Mouse (Mus musculus) small intestine, adult 2 months (tissue): ENCODE measurements around the gene Kbtbd8. TPM values are rescaled to one million over a fixed set of nuclear protein-coding genes. Genes with fewer than 3 reads are reported as not detected.

Source experiments
- H3K27ac ChIP-seq: fragments of 200-500 bp; 2 replicates; pipeline ENCODE4 v1.5.1; 2012; ENCODE audit warnings: low read depth, low read length, control low read depth, inconsistent platforms; ENCODE audit not compliant: insufficient read depth
- H3K27me3 ChIP-seq: fragments of 200-500 bp; 2 replicates; pipeline ENCODE4 v1.6.1; 2012; ENCODE audit warnings: mild to moderate bottlenecking, moderate library complexity, low read length, inconsistent platforms; ENCODE audit not compliant: control insufficient read depth, insufficient read depth
- H3K36me3 ChIP-seq: fragments of 200-500 bp; 2 replicates; pipeline ENCODE4 v1.6.1; 2012; ENCODE audit warnings: mild to moderate bottlenecking, low read length, control low read depth, inconsistent platforms; ENCODE audit not compliant: control insufficient read depth, insufficient read depth
- H3K4me1 ChIP-seq: fragments of 200-500 bp; 2 replicates; pipeline ENCODE4 v1.6.1; 2012; ENCODE audit warnings: low read length, inconsistent platforms, mixed read lengths; ENCODE audit not compliant: control insufficient read depth, insufficient read depth, insufficient read length
- H3K4me3 ChIP-seq: fragments of 200-500 bp; 2 replicates; pipeline ENCODE4 v1.5.1; 2012; ENCODE audit warnings: low read depth, mild to moderate bottlenecking, control low read depth, inconsistent platforms, low read length, moderate library complexity
- CTCF ChIP-seq: fragments of 200-500 bp; IDR thresholded peaks from 2 replicates; pipeline ENCODE4 v1.5.1; 2012; ENCODE audit warnings: low read depth, mild to moderate bottlenecking, control low read depth, inconsistent platforms, low read length, moderate library complexity, mixed read lengths; ENCODE audit not compliant: insufficient replicate concordance, insufficient read length; ENCODE audit errors: extremely low read depth
- POLR2A ChIP-seq: fragments of 200-500 bp; IDR thresholded peaks from 2 replicates; pipeline ENCODE4 v1.6.1; 2012; ENCODE audit warnings: low read depth, mild to moderate bottlenecking, control low read depth, inconsistent platforms, low read length, moderate library complexity
- WGBS: fragments of 180-500 bp; shearing (Covaris S2); methylation state at CpG from one replicate; pipeline ENCODE4 v1.1.7; 2018; 5-methylcytosine and 5-hydroxymethylcytosine counted together
- polyA plus RNA-seq: library from polyadenylated mRNA; depleted of rRNA; stranded (reverse); fragments of >200 nt; gene quantifications from 2 replicates; pipeline ENCODE4 v1.2.3, GENCODE M21; 2012; rRNA removed

Gene Kbtbd8
- polyA plus RNA-seq, 1 experiment, result 0.04 TPM

DNA sequence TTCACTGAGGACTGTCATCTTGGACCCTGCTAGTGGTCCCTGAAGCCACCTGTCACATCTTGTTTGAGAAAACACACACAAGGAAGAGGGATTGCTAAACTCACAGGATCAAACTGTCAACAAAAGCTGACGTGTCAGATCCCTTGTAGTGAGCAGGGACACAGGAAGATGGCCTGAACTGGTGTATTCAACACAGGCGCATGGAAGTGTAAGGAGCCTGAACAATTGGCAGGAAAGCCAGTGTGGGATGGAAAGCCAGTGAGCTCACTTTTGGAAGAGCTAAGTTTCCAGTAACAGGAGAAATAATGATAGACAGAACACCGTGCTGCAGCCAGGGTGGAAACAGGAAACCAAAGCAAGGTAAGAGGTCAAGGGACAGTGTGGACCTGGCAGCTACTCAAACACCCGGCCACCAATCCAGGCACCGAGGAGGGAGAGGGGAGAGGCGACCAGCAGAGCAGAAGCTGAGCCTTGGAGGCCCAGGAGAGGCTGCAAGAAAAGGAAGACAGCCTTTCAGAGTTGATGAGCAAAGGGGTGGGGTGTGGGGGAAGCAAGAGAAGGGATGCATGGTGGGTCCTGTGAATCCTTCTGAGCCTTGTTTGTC is 33.0 kb downstream of the Kbtbd8 start:
- TF ChIP-seq CTCF (no peak), POLR2A (no peak)
- Histone ChIP-seq H3K4me1 (no peaks in the 10 kb centered on the region), H3K4me3 (no peak overlapping the region), H3K27me3 (no peaks in the 10 kb centered on the region), H3K27ac (no peak overlapping the region), H3K36me3 (no peaks in the 10 kb centered on the region)
- WGBS, result 29% methylated on average over 6 of the region's 6 CpGs

DNA sequence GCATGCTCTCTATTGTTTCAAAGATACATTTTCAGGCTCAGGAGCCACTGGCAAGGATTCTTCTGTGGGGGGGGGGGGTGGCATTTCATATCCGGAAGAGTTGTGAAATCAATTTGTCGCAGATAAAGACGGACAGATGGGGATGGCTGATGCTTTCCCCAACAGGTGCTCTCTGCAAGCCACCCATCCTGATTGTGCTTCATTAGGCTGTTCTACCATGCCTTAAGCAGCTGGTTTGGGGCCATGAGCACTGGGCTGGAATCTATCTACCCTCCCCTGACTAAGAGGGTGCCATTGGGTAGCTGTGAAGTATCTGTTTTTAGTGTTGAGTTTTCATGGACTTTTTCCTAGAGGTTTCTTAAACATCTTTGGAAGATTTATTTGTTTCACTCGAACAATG is 33.8 kb downstream of the Kbtbd8 start:
- Histone ChIP-seq H3K4me3 (no peak overlapping the region), H3K27me3 (no peaks in the 10 kb centered on the region), H3K4me1 (no peaks in the 10 kb centered on the region), H3K27ac (no peak overlapping the region), H3K36me3 (no peaks in the 10 kb centered on the region)
- 82% methylated on average over 4 of the region's 4 CpGs for WGBS
- TF ChIP-seq POLR2A, result no peak
- no peak for TF ChIP-seq CTCF

DNA sequence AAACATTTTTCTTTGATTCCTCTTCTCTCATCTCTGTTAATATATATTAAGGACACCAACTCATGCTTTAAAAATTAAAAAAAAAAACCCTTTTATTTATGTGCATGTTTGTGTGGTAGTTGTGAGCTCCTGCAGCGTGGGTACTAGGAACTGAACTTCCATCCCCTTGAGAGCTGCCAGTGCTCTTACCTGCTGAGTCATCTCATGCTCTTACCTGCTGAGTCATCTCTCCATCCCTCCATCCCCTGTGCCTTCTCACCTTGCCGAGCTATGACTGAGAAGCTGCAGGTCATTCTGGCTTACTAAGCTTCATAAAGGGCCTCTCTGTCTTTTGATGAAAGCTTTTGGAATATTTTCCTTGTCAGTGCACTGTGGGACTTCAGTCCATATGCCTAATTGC is 34.5 kb downstream of the Kbtbd8 start:
- WGBS, result 46% methylated on average over 2 of the region's 2 CpGs
- no peaks in the 10 kb centered on the region for H3K27me3 ChIP-seq
- H3K27ac ChIP-seq, result no peak overlapping the region
- no peaks in the 10 kb centered on the region for H3K4me1 ChIP-seq
- TF ChIP-seq POLR2A (no peak), CTCF (no peak)
- no peak overlapping the region for H3K4me3 ChIP-seq
- H3K36me3 ChIP-seq, result no peaks in the 10 kb centered on the region

DNA sequence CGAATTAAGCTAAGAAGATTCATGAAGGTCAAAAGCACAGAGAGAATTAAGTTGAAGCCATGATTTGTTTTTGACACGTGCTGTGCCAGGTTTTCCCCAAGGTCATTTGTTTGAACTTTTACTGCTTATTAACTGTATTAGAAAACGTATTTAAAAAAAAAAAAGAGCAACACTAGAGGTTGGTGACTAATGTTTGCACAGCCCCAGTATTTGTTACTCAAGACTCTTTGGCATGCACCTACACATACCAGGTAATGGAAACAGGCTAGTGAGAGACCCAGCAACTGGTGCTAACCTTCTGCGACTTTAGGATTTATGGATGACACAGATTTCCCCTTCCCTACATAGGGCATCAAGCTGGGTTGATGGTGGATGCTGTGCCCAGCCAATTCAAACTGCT is 46.9 kb downstream of the Kbtbd8 start:
- H3K27me3 ChIP-seq, result no peaks in the 10 kb centered on the region
- TF ChIP-seq CTCF, result no peak
- TF ChIP-seq POLR2A, result no peak
- H3K4me3 ChIP-seq, result no peak overlapping the region
- no peaks in the 10 kb centered on the region for H3K4me1 ChIP-seq
- WGBS, result 32% methylated on average over 4 of the region's 4 CpGs
- no peak overlapping the region for H3K27ac ChIP-seq
- no peaks in the 10 kb centered on the region for H3K36me3 ChIP-seq

DNA sequence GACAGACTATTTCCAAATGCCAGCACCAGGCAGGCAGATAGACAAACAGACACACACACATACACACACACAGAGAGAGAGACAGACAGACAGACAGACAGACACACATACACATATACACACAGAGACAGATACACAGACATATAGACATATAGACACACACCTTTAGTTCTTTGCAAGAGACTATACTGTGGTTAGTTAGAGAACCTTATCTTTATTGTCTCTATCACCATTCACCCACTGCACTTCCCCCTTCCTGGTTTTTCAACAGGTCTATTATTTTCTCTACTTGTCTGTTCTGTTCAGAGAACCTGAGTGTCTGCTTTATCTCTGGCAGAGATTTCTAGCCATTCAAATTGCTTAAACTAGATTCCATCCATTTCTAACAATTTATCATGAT is 48.6 kb downstream of the Kbtbd8 start:
- no peak for TF ChIP-seq CTCF
- TF ChIP-seq POLR2A, result no peak
- Histone ChIP-seq H3K27ac (no peak overlapping the region), H3K4me1 (no peaks in the 10 kb centered on the region), H3K4me3 (no peak overlapping the region), H3K27me3 (no peaks in the 10 kb centered on the region), H3K36me3 (no peaks in the 10 kb centered on the region)

DNA sequence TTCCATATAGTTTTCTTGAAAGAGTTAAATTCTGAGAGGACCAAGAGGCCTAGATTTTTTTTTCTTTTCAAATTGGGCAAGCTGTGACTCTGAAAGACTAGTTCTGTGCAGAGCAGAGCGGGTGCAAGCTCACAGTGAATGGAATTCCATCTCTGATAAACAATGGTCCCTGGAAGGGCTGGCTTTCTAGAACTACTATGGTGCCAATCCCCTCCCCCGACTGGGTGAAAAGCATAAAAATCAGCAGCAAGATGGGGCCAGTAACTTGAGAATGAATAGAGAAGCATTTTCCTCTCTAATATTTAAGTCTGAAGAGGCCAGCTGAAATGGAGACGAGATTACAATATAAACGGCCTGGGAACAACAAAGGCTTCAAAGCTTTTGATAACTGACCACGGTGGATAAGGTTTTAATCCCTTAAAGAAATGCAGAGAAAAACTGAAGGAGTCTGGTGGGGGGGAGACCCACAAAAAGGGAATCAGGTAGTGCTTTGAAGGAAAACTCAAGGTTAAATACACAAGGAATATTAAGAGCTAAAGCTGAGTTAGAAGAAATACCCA is 50.7 kb downstream of the Kbtbd8 start:
- Histone ChIP-seq H3K27me3 (no peaks in the 10 kb centered on the region), H3K27ac (no peak overlapping the region), H3K36me3 (no peaks in the 10 kb centered on the region), H3K4me1 (no peaks in the 10 kb centered on the region), H3K4me3 (no peak overlapping the region)
- TF ChIP-seq CTCF, result no peak
- no peak for TF ChIP-seq POLR2A
- 43% methylated on average over 5 of the region's 5 CpGs for WGBS

DNA sequence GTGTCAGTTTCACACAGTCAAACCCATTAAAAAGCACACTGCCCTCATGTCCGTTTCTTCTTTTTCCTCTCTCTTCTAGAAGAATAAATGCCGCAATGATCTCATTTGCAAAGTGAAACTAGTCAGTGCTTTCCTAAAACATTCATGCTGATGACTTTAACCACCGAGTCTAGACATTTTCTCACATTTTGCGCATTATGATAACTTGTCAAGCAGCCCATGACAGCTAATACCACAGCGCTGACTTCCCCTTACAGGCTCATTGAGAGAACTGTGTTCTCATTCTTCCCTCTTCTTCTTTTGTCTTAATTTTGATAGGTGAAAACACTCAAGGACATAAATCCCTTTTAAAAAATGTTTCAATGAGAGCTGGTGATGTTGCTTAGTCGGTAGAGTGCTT is 52.4 kb downstream of the Kbtbd8 start:
- 73% methylated on average over 6 of the region's 6 CpGs for WGBS
- H3K4me1 ChIP-seq, result no peaks in the 10 kb centered on the region
- TF ChIP-seq CTCF (no peak), POLR2A (no peak)
- H3K27me3 ChIP-seq, result no peaks in the 10 kb centered on the region
- H3K27ac ChIP-seq, result no peak overlapping the region
- H3K36me3 ChIP-seq, result no peaks in the 10 kb centered on the region
- no peak overlapping the region for H3K4me3 ChIP-seq

DNA sequence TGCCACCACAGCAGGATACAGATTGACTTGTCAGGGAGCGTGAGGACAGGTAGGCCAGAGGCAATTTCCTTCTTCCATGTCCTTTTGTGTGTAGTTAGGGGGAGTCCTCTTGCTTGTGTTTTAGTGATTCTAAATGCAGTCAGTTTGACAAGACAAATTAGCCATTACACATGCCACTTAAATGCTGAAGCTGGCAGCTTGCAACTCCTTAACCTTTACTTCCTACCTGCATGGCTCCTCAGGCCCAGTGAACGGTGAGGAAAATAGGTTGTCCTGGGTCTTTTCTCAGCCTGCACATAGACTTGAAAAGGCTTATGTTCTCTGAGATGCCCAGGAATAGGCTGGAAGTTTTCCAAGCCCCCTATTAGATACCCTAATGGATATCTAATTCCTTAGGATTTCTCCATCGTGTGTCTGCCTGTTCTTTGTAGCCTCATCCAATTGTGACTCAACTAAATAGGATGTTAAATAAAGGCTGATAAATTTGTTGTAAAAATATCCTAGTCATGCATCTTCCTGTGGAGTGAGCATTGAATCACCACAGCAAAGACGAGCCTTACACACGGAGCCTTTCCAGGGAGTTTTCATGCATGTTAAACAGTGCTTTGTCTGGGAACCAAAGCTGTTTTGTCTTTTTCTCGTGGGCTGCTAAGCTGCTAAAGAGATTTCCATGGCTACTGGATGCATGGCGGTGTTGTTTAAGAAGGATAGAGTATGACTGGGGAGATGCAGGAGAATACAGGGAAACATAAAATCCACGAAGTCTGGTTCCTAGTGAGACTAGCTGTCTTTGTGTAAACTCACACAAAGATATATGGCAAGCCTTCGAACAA is 57.5 kb downstream of the Kbtbd8 start:
- no peak overlapping the region for H3K27ac ChIP-seq
- H3K4me3 ChIP-seq, result no peak overlapping the region
- 78% methylated on average over 9 of the region's 9 CpGs for WGBS
- TF ChIP-seq POLR2A, result no peak
- no peak for TF ChIP-seq CTCF
- H3K27me3 ChIP-seq, result no peaks in the 10 kb centered on the region
- H3K4me1 ChIP-seq, result no peaks in the 10 kb centered on the region
- no peaks in the 10 kb centered on the region for H3K36me3 ChIP-seq

Other genes starting within 250 kb of the Kbtbd8 start
- gene Gm10234, start 204.9 kb downstream of the Kbtbd8 start, polyA plus RNA-seq, result not detected in 2 replicates